Mouse (Mus musculus): ENCODE measurements around the gene Ppm1k.
"Not testable (repeated sequence)": the region's sequence is repeated elsewhere in the genome, so short reads cannot be mapped to it uniquely, and the experiment has no call there.

The Ppm1k gene

GRCm38 (mm10) chr6:57535386-57535936 lies at the start of gene Ppm1k:
Ppm1k (minus strand) TSS chr6:57535468.
- DNase-seq: peak; percentile 99

GRCm38 (mm10) chr6:57582356-57582755 lies 47.1 kb upstream of the Ppm1k start:
- no peak for DNase-seq

- no peak for DNase-seq
These were observed 46.3 kb upstream of the Ppm1k start for GRCm38 (mm10) chr6:57581595-57581994.

GRCm38 (mm10) chr6:57580881-57581548 lies 45.7 kb upstream of the Ppm1k start, which contains the start of gene Herc6:
Herc6 (plus strand) TSS chr6:57581000.
- peak; percentile 65 for DNase-seq

- DNase-seq: no peak
These were observed 36.3 kb upstream of the Ppm1k start for GRCm38 (mm10) chr6:57571587-57571986.

GRCm38 (mm10) chr6:57570170-57570974 lies 35.1 kb upstream of the Ppm1k start:
- DNase-seq: peak; percentile 41

- DNase-seq: no peak
These were observed 32.4 kb upstream of the Ppm1k start for GRCm38 (mm10) chr6:57567630-57568029.

- no peak for DNase-seq
These were observed 30.2 kb upstream of the Ppm1k start for GRCm38 (mm10) chr6:57565452-57565851.

GRCm38 (mm10) chr6:57563454-57563853 lies 28.2 kb upstream of the Ppm1k start:
- DNase-seq: no peak

GRCm38 (mm10) chr6:57557796-57558317 lies 22.6 kb upstream of the Ppm1k start:
- DNase-seq: no peak

GRCm38 (mm10) chr6:57551211-57551796 lies 16.0 kb upstream of the Ppm1k start:
- DNase-seq: no peak

- no peak for DNase-seq
These were observed 9.6 kb upstream of the Ppm1k start for GRCm38 (mm10) chr6:57544866-57545265.

- not testable (repeated sequence) for DNase-seq
These were observed 8.3 kb upstream of the Ppm1k start for GRCm38 (mm10) chr6:57543591-57543990.

- DNase-seq: no peak
These were observed 6.6 kb upstream of the Ppm1k start for GRCm38 (mm10) chr6:57541737-57542335.

GRCm38 (mm10) chr6:57540950-57541498 lies 5.8 kb upstream of the Ppm1k start:
- DNase-seq: no peak

- no peak for DNase-seq
These were observed 2.6 kb upstream of the Ppm1k start for GRCm38 (mm10) chr6:57537887-57538286.

- no peak for DNase-seq
These were observed 852 bp upstream of the Ppm1k start for GRCm38 (mm10) chr6:57535971-57536669.

- peak; percentile 26 for DNase-seq
These were observed 519 bp downstream of the Ppm1k start for GRCm38 (mm10) chr6:57534611-57535286.

GRCm38 (mm10) chr6:57534231-57534610 lies 1.0 kb downstream of the Ppm1k start:
- no peak for DNase-seq

- DNase-seq: no peak
These were observed 1.9 kb downstream of the Ppm1k start for GRCm38 (mm10) chr6:57533410-57533809.

- no peak for DNase-seq
These were observed 3.2 kb downstream of the Ppm1k start for GRCm38 (mm10) chr6:57532022-57532421.

Data from layer of hippocampus, adult 9-11 months (tissue).